Mouse (Mus musculus): Measurements from ENCODE around the gene Cx3cr1. TPM values are rescaled to one million over a fixed set of nuclear protein-coding genes. Genes with fewer than 3 reads are reported as not detected.

Cx3cr1 gene
- polyA plus RNA-seq (2015; fragmentation: Nextera tagmentation; extraction: Ambion mirVana) = 8.0 and 9.3 TPM in 2 replicates

DNA sequence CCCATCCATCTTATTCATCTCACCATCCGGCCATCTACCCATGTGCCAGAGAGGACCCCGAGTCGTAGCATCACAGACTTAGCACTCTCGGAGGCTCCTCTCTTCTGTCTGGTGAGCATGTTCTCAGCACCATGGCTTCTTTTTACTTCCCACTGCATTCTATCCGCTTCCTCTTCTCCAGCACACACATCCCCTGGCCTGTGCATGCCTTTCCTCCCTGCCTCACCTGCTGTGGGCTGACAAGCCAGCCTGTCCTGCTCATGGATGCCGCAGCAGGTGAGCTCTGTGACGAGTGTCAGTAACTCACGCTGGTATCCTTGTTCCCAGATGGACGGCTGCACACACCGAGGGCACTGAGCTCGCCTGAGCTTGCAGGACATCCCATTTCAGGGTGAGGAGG, at the start of gene Cx3cr1:
TSS of gene Cx3cr1 (minus strand) at position 101 of the 400 bp plus-strand sequence.
- Histone ChIP-seq H3K9me3 (ENCODE audit: low read length) (no peaks in the 10 kb centered on the region), H3K4me3 (ENCODE audit: low read depth, low read length) (no peak within 1 kb of the TSS), H3K4me2 (replicated peaks; ENCODE audit: low read depth, low read length) (no peak within 1 kb of the TSS), H3K27ac (ENCODE audit: low read length) (no peak within 1 kb of the TSS), H3K27me3 (replicated peaks; ENCODE audit: insufficient read depth, low read length) (no peaks in the 10 kb centered on the region), H3K4me1 (ENCODE audit: insufficient read depth, low read depth, low read length) (no peaks in the 10 kb centered on the region), H3K36me3 (ENCODE audit: insufficient read depth, low read length) (no peaks in the 10 kb centered on the region), H3K9ac (replicated peaks; ENCODE audit: low read depth) (no peak within 1 kb of the TSS)
- no peak for TF ChIP-seq CTCF (IDR thresholded peaks at IDR 0.05)
- TF ChIP-seq EP300 (IDR thresholded peaks at IDR 0.05) = no peak
- DNase-seq (ENCODE audit: low spot score) (no peak), ATAC-seq (no peak)
- WGBS = 72% methylated on average over 11 of the region's 11 CpGs

GRCm38 (mm10) chr9:120118212-120118611, 48.5 kb upstream of the Cx3cr1 start:
- Histone ChIP-seq H3K27ac (ENCODE audit: low read length) (no peak overlapping the region), H3K9ac (replicated peaks; ENCODE audit: low read depth) (no peak overlapping the region), H3K27me3 (replicated peaks; ENCODE audit: insufficient read depth, low read length) (no peaks in the 10 kb centered on the region), H3K4me2 (replicated peaks; ENCODE audit: low read depth, low read length) (no peak overlapping the region), H3K4me3 (ENCODE audit: low read depth, low read length) (no peak overlapping the region), H3K9me3 (ENCODE audit: low read length) (no peaks in the 10 kb centered on the region), H3K4me1 (ENCODE audit: insufficient read depth, low read depth, low read length) (no peaks in the 10 kb centered on the region), H3K36me3 (ENCODE audit: insufficient read depth, low read length) (peaks cover 33% of the 10 kb centered on the region)
- TF ChIP-seq EP300 (IDR thresholded peaks at IDR 0.05) (no peak), CTCF (IDR thresholded peaks at IDR 0.05) (no peak)
- no peak for DNase-seq (ENCODE audit: low spot score)
- no peak for ATAC-seq
- WGBS = 81% methylated on average over 4 of the region's 4 CpGs

DNA sequence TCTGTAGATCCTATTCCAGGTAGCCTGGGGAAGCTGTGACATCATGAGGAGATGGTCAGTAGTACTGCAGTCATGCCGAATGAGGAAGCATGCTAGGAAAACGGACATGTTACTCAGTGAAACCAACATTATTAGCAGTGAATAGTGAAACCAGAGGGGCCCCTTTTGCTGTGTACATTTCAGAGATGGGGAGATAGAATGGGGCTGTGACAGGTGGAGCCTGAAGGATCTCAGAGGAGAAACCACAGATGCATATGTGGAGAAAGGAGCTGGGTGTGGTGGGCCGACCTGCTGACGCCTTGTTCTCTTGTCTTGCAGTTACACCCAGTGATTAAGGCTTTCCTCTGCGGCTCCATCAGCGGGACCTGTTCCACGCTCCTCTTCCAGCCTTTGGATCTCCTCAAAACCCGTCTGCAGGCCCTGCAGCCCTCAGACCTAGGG, 46.5 kb upstream of the Cx3cr1 start:
- Histone ChIP-seq H3K4me1 (ENCODE audit: insufficient read depth, low read depth, low read length) (no peaks in the 10 kb centered on the region), H3K36me3 (ENCODE audit: insufficient read depth, low read length) (peaks cover 23% of the 10 kb centered on the region), H3K27ac (ENCODE audit: low read length) (no peak overlapping the region), H3K9me3 (ENCODE audit: low read length) (no peaks in the 10 kb centered on the region), H3K9ac (replicated peaks; ENCODE audit: low read depth) (no peak overlapping the region), H3K4me3 (ENCODE audit: low read depth, low read length) (no peak overlapping the region), H3K27me3 (replicated peaks; ENCODE audit: insufficient read depth, low read length) (no peaks in the 10 kb centered on the region), H3K4me2 (replicated peaks; ENCODE audit: low read depth, low read length) (no peak overlapping the region)
- no peak for DNase-seq (ENCODE audit: low spot score)
- ATAC-seq = no peak
- TF ChIP-seq EP300 (IDR thresholded peaks at IDR 0.05) (no peak), CTCF (IDR thresholded peaks at IDR 0.05) (no peak)
- 85% methylated on average over 8 of the region's 8 CpGs for WGBS

DNA sequence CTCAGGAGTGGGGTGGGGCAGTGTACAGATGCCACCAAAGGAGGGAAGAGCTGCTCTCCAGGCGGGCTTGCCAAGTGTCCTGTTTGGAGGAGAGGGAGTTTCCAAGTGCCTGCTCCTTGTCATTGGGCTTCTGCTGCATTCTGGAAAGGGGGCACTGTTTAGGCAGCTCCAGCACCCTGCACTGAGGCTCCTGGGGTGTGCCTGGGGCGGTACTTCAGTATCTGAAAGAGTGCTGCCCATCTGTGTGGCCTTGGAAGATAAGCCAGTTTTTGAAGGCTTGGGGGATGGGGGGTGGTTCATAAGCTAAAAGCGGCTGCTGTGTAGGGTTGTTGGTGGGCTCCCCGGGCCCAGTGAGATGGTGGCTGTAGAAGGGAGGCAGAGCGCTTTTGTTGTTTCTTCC, 45.9 kb upstream of the Cx3cr1 start:
- Histone ChIP-seq H3K4me3 (ENCODE audit: low read depth, low read length) (no peak overlapping the region), H3K9ac (replicated peaks; ENCODE audit: low read depth) (no peak overlapping the region), H3K9me3 (ENCODE audit: low read length) (no peaks in the 10 kb centered on the region), H3K36me3 (ENCODE audit: insufficient read depth, low read length) (peaks cover 17% of the 10 kb centered on the region), H3K4me2 (replicated peaks; ENCODE audit: low read depth, low read length) (no peak overlapping the region), H3K27ac (ENCODE audit: low read length) (no peak overlapping the region), H3K27me3 (replicated peaks; ENCODE audit: insufficient read depth, low read length) (no peaks in the 10 kb centered on the region), H3K4me1 (ENCODE audit: insufficient read depth, low read depth, low read length) (no peaks in the 10 kb centered on the region)
- no peak for TF ChIP-seq CTCF (IDR thresholded peaks at IDR 0.05)
- no peak for TF ChIP-seq EP300 (IDR thresholded peaks at IDR 0.05)
- ATAC-seq (no peak), DNase-seq (ENCODE audit: low spot score) (no peak)
- WGBS = 78% methylated on average over 5 of the region's 5 CpGs

DNA sequence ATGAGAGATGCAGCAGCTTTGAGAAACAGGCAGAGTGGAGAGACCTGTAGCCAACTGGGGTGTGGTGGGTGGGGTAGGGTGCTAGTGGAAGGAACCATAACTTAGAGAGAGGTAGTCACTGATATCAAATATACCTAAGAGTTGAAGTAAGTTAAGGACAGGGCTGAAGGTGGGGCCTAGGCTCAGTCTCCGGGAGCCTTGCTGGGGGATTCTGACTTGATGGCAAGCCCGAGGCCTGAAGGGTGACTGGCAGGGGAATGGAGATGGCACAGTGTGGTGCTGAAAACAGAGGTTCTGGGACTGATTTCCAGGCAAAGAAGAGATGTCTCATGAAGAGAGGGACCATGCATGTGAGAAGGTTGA, 45.1 kb upstream of the Cx3cr1 start:
- no peak for ATAC-seq
- DNase-seq (ENCODE audit: low spot score) = no peak
- Histone ChIP-seq H3K27ac (ENCODE audit: low read length) (no peak overlapping the region), H3K9ac (replicated peaks; ENCODE audit: low read depth) (no peak overlapping the region), H3K4me1 (ENCODE audit: insufficient read depth, low read depth, low read length) (no peaks in the 10 kb centered on the region), H3K27me3 (replicated peaks; ENCODE audit: insufficient read depth, low read length) (no peaks in the 10 kb centered on the region), H3K36me3 (ENCODE audit: insufficient read depth, low read length) (peaks cover 13% of the 10 kb centered on the region), H3K4me3 (ENCODE audit: low read depth, low read length) (no peak overlapping the region), H3K4me2 (replicated peaks; ENCODE audit: low read depth, low read length) (no peak overlapping the region), H3K9me3 (ENCODE audit: low read length) (no peaks in the 10 kb centered on the region)
- 91% methylated on average over 2 of the region's 2 CpGs for WGBS
- no peak for TF ChIP-seq CTCF (IDR thresholded peaks at IDR 0.05)
- TF ChIP-seq EP300 (IDR thresholded peaks at IDR 0.05) = no peak

- Histone ChIP-seq H3K27ac (ENCODE audit: low read length) (no peak overlapping the region), H3K9ac (replicated peaks; ENCODE audit: low read depth) (no peak overlapping the region), H3K36me3 (ENCODE audit: insufficient read depth, low read length) (peaks cover 13% of the 10 kb centered on the region), H3K4me1 (ENCODE audit: insufficient read depth, low read depth, low read length) (no peaks in the 10 kb centered on the region), H3K9me3 (ENCODE audit: low read length) (no peaks in the 10 kb centered on the region), H3K4me2 (replicated peaks; ENCODE audit: low read depth, low read length) (no peak overlapping the region), H3K4me3 (ENCODE audit: low read depth, low read length) (no peak overlapping the region), H3K27me3 (replicated peaks; ENCODE audit: insufficient read depth, low read length) (no peaks in the 10 kb centered on the region)
- DNase-seq (ENCODE audit: low spot score) (no peak), ATAC-seq (no peak)
- TF ChIP-seq EP300 (IDR thresholded peaks at IDR 0.05) (no peak), CTCF (IDR thresholded peaks at IDR 0.05) (no peak)
- 82% methylated on average over 17 of the region's 17 CpGs for WGBS
Measured at GRCm38 (mm10) chr9:120114051-120114788, 44.5 kb upstream of the Cx3cr1 start.

Data from lung, postnatal 0 days (tissue).